Mouse (Mus musculus) left cerebral cortex, postnatal 25 days (tissue): ENCODE data around the gene Dgkg. TPM values are rescaled to one million over a fixed set of nuclear protein-coding genes. Genes with fewer than 3 reads are reported as not detected.

Source experiments
- DNase-seq, 2 experiments: peaks; one replicate each; pipeline ENCODE4 v3.0.0; 2022; ENCODE audit warnings: low spot score in 2 of 2, mixed read lengths in 1 of 2
- intact Hi-C: fragments of 180-260 bp; cut with DNase I; formaldehyde crosslinking; loops from one replicate; pipeline ENCODE4 v1.15.1; 2025
- total RNA-seq, 2 experiments: library from RNA; stranded (reverse); gene quantifications; 2 replicates each; pipeline ENCODE4 v1.2.3; 2021

The Dgkg gene
- total RNA-seq, 2 experiments from 2014 or later = 47.4 to 54.7 TPM

- no peak for DNase-seq
- intact Hi-C loops = no loop called here
Measured at GRCm38 (mm10) chr16:22606989-22607388, 50.0 kb downstream of the Dgkg start.

- DNase-seq = no peak
- intact Hi-C loops = no loop called here
Measured at GRCm38 (mm10) chr16:22602399-22602798, 54.6 kb downstream of the Dgkg start.

GRCm38 (mm10) chr16:22601756-22602155 lies 55.3 kb downstream of the Dgkg start:
- intact Hi-C loops = no loop called here
- no peak for DNase-seq

- DNase-seq = no peak
- intact Hi-C loops = no loop called here
Measured at GRCm38 (mm10) chr16:22600108-22600699, 56.8 kb downstream of the Dgkg start.

- intact Hi-C loops = loop anchor here (10.0 kb wide), 1 partner anchor 494 kb away; no protein-coding TSS in a partner anchor
- no peak for DNase-seq
Measured at GRCm38 (mm10) chr16:22598741-22599140, 58.3 kb downstream of the Dgkg start.

GRCm38 (mm10) chr16:22596394-22596793 lies 60.6 kb downstream of the Dgkg start:
- no peak for DNase-seq
- intact Hi-C loops = loop anchor here (10.0 kb wide), 1 partner anchor 492 kb away; no protein-coding TSS in a partner anchor

GRCm38 (mm10) chr16:22593907-22594306 lies 63.1 kb downstream of the Dgkg start:
- intact Hi-C loops = loop anchor here (10.0 kb wide), 1 partner anchor 489 kb away; no protein-coding TSS in a partner anchor
- no peak for DNase-seq

- no peak for DNase-seq
- intact Hi-C loops = loop anchor here (10.0 kb wide), 1 partner anchor 485 kb away; no protein-coding TSS in a partner anchor
Measured at GRCm38 (mm10) chr16:22589619-22590018, 67.4 kb downstream of the Dgkg start.

GRCm38 (mm10) chr16:22586151-22586836 lies 70.7 kb downstream of the Dgkg start:
- no peak for DNase-seq
- intact Hi-C loops = no loop called here

GRCm38 (mm10) chr16:22585523-22585922 lies 71.5 kb downstream of the Dgkg start:
- intact Hi-C loops = no loop called here
- DNase-seq = no peak

- intact Hi-C loops = no loop called here
- no peak for DNase-seq
Measured at GRCm38 (mm10) chr16:22583401-22583800, 73.6 kb downstream of the Dgkg start.

- intact Hi-C loops = no loop called here
Measured at GRCm38 (mm10) chr16:22582173-22582929, 74.7 kb downstream of the Dgkg start.

GRCm38 (mm10) chr16:22580103-22580502 lies 76.9 kb downstream of the Dgkg start:
- intact Hi-C loops = no loop called here
- no peak for DNase-seq

More at GRCm38 (mm10) chr16:22582173-22582929, 74.7 kb downstream of the Dgkg start:
- no peak for DNase-seq

GRCm38 (mm10) chr16:22578883-22579282 lies 78.1 kb downstream of the Dgkg start:
- no peak for DNase-seq
- intact Hi-C loops = no loop called here

GRCm38 (mm10) chr16:22577656-22578055 lies 79.4 kb downstream of the Dgkg start:
- DNase-seq = peak in 1 of 2 experiments; percentile 58
- intact Hi-C loops = loop anchor here (1.0 kb wide), 1 partner anchor 275 kb away; no protein-coding TSS in a partner anchor

- no peak for DNase-seq
- intact Hi-C loops = no loop called here
Measured at GRCm38 (mm10) chr16:22574164-22574563, 82.9 kb downstream of the Dgkg start.

- intact Hi-C loops = no loop called here
- DNase-seq = no peak
Measured at GRCm38 (mm10) chr16:22572641-22573341, 84.2 kb downstream of the Dgkg start.

GRCm38 (mm10) chr16:22564907-22565272 lies 92.1 kb downstream of the Dgkg start:
- no peak for DNase-seq

GRCm38 (mm10) chr16:22564259-22564906 lies 92.6 kb downstream of the Dgkg start:
- intact Hi-C loops = loop anchor here (1.0 to 10.0 kb wide), 2 partner anchors 243 to 480 kb away; no protein-coding TSS in a partner anchor

More at GRCm38 (mm10) chr16:22564907-22565272, 92.1 kb downstream of the Dgkg start:
- intact Hi-C loops = loop anchor here (1.0 to 10.0 kb wide), 3 partner anchors 242 to 567 kb away; no protein-coding TSS in a partner anchor

More at GRCm38 (mm10) chr16:22564259-22564906, 92.6 kb downstream of the Dgkg start:
- DNase-seq = peak; percentile 56 to 69
